Mouse (Mus musculus) midbrain, postnatal 0 days (tissue): ENCODE measurements at regions not wholly inside any gene's neighbourhood (a gene's known extent, or its start where the extent isn't known, plus 50 kb on each side); places are given as distances from the start of the nearest gene placed in this dataset.

Experiments used
- ATAC-seq: fragments of 200-750 bp; cut with Nextera tagmentation; 2 replicates; pipeline ENCODE4 v1.8.0; 2017; ENCODE audit warnings: moderate number of reproducible peaks, mild to moderate bottlenecking, moderate TSS enrichment, moderate library complexity; ENCODE audit not compliant: low FRiP score
- DNase-seq: peaks from one replicate; pipeline ENCODE4 v3.0.0-alpha.2; 2015; ENCODE audit warnings: low spot score
- H3K27ac ChIP-seq: fragments of 300-500 bp; sonication (generic); 2 replicates; pipeline ENCODE4 v1.5.1; 2014; ENCODE audit warnings: low read depth, mild to moderate bottlenecking, low read length, mixed read lengths
- H3K27me3 ChIP-seq: fragments of 300-500 bp; sonication (generic); 2 replicates; pipeline ENCODE4 v1.6.1; 2014; ENCODE audit warnings: low read length, control low read depth, mixed read lengths; ENCODE audit not compliant: insufficient read depth
- H3K36me3 ChIP-seq: fragments of 300-500 bp; sonication (generic); 2 replicates; pipeline ENCODE4 v1.6.1; 2014; ENCODE audit warnings: low read length, control low read depth, mixed read lengths; ENCODE audit not compliant: insufficient read depth
- H3K4me1 ChIP-seq: fragments of 300-500 bp; sonication (generic); 2 replicates; pipeline ENCODE4 v1.6.1; 2014; ENCODE audit warnings: mild to moderate bottlenecking, control low read depth, antibody characterized with exemption, low read length, mixed read lengths; ENCODE audit not compliant: insufficient read depth
- H3K4me2 ChIP-seq: fragments of 300-500 bp; sonication (generic); 2 replicates; pipeline ENCODE4 v1.6.1; 2014; ENCODE audit warnings: low read depth, mild to moderate bottlenecking, low read length, mixed read lengths; ENCODE audit not compliant: poor library complexity, severe bottlenecking
- H3K4me3 ChIP-seq: fragments of 300-500 bp; sonication (generic); 2 replicates; pipeline ENCODE4 v1.5.1; 2014; ENCODE audit warnings: low read depth, mild to moderate bottlenecking, low read length, moderate library complexity
- H3K9ac ChIP-seq: fragments of 300-500 bp; sonication (generic); replicated peaks from 2 replicates; pipeline ENCODE4 v1.6.1; 2014; ENCODE audit warnings: mild to moderate bottlenecking, low read length, moderate library complexity, mixed read lengths; ENCODE audit not compliant: poor library complexity, severe bottlenecking
- H3K9me3 ChIP-seq: fragments of 300-500 bp; sonication (generic); 2 replicates; pipeline ENCODE4 v1.6.1; 2016; ENCODE audit warnings: low read length, control low read depth
- CTCF ChIP-seq: IDR thresholded peaks from 2 replicates; pipeline ENCODE4 v1.5.1; 2016; ENCODE audit warnings: antibody characterized with exemption, mild to moderate bottlenecking
- WGBS: fragments of 180-500 bp; shearing (Covaris S2); extraction: QIAGEN DNeasy Blood & Tissue Kit; methylation state at CpG from one replicate; pipeline ENCODE4 v1.1.7; 2014; 5-methylcytosine and 5-hydroxymethylcytosine counted together

GRCm38 (mm10) chr11:31789967-31790366 lies 82.0 kb upstream of the Cpeb4 start:
- Histone ChIP-seq H3K4me1 (no peaks in the 10 kb centered on the region), H3K9ac (no peak overlapping the region), H3K36me3 (no peaks in the 10 kb centered on the region), H3K9me3 (no peaks in the 10 kb centered on the region), H3K27me3 (no peaks in the 10 kb centered on the region), H3K4me2 (no peak overlapping the region), H3K27ac (no peak overlapping the region), H3K4me3 (no peak overlapping the region)
- ATAC-seq, result no peak
- TF ChIP-seq CTCF, result no peak
- WGBS, result 78% methylated on average over 3 of the region's 3 CpGs
- DNase-seq, result no peak

- H3K4me2 ChIP-seq, result no peak overlapping the region
- WGBS, result 76% methylated on average over 2 of the region's 2 CpGs
- no peaks in the 10 kb centered on the region for H3K9me3 ChIP-seq
- DNase-seq, result no peak
- no peak for ATAC-seq
- no peaks in the 10 kb centered on the region for H3K36me3 ChIP-seq
- TF ChIP-seq CTCF, result no peak
- no peak overlapping the region for H3K9ac ChIP-seq
- no peak overlapping the region for H3K27ac ChIP-seq
- no peaks in the 10 kb centered on the region for H3K4me1 ChIP-seq
- H3K27me3 ChIP-seq, result no peaks in the 10 kb centered on the region
- H3K4me3 ChIP-seq, result no peak overlapping the region
Observed at GRCm38 (mm10) chr11:31791264-31791663, 80.7 kb upstream of the Cpeb4 start.

- H3K27ac ChIP-seq, result no peak overlapping the region
- no peaks in the 10 kb centered on the region for H3K9me3 ChIP-seq
- H3K4me3 ChIP-seq, result no peak overlapping the region
- H3K27me3 ChIP-seq, result no peaks in the 10 kb centered on the region
- H3K4me2 ChIP-seq, result no peak overlapping the region
- H3K4me1 ChIP-seq, result no peaks in the 10 kb centered on the region
- 84% methylated on average over 8 of the region's 8 CpGs for WGBS
- no peaks in the 10 kb centered on the region for H3K36me3 ChIP-seq
- ATAC-seq, result no peak
- TF ChIP-seq CTCF, result no peak
- H3K9ac ChIP-seq, result no peak overlapping the region
- DNase-seq, result no peak
Observed at GRCm38 (mm10) chr11:31795084-31795483, 76.9 kb upstream of the Cpeb4 start.

GRCm38 (mm10) chr11:31796245-31796644 lies 75.8 kb upstream of the Cpeb4 start:
- Histone ChIP-seq H3K4me3 (no peak overlapping the region), H3K4me2 (no peak overlapping the region), H3K4me1 (no peaks in the 10 kb centered on the region), H3K9ac (no peak overlapping the region), H3K27me3 (no peaks in the 10 kb centered on the region), H3K9me3 (no peaks in the 10 kb centered on the region), H3K27ac (no peak overlapping the region), H3K36me3 (no peaks in the 10 kb centered on the region)
- ATAC-seq, result no peak
- WGBS, result 63% methylated on average over 6 of the region's 6 CpGs
- no peak for TF ChIP-seq CTCF
- peak; percentile 29 for DNase-seq

- no peak for ATAC-seq
- no peak overlapping the region for H3K4me3 ChIP-seq
- no peak overlapping the region for H3K4me2 ChIP-seq
- H3K4me1 ChIP-seq, result 0 out of 2 replicates have a peak, but pooled peaks cover 4% of the 10 kb centered on the region
- DNase-seq, result no peak
- no peak for TF ChIP-seq CTCF
- WGBS, result 79% methylated on average over 4 of the region's 4 CpGs
- no peak overlapping the region for H3K27ac ChIP-seq
- no peak overlapping the region for H3K9ac ChIP-seq
- no peaks in the 10 kb centered on the region for H3K9me3 ChIP-seq
- no peaks in the 10 kb centered on the region for H3K27me3 ChIP-seq
- no peaks in the 10 kb centered on the region for H3K36me3 ChIP-seq
Observed at GRCm38 (mm10) chr11:31801575-31801974, 70.4 kb upstream of the Cpeb4 start.

GRCm38 (mm10) chr11:31803319-31803891 lies 68.6 kb upstream of the Cpeb4 start:
- no peaks in the 10 kb centered on the region for H3K36me3 ChIP-seq
- TF ChIP-seq CTCF, result no peak
- 0 out of 2 replicates have a peak, but pooled peaks cover 4% of the 10 kb centered on the region for H3K4me1 ChIP-seq
- ATAC-seq (no peak), DNase-seq (peak; percentile 42)
- H3K4me3 ChIP-seq, result no peak overlapping the region
- 48% methylated on average over 3 of the region's 3 CpGs for WGBS
- no peak overlapping the region for H3K4me2 ChIP-seq
- H3K9ac ChIP-seq, result no peak overlapping the region
- no peaks in the 10 kb centered on the region for H3K27me3 ChIP-seq
- no peak overlapping the region for H3K27ac ChIP-seq
- H3K9me3 ChIP-seq, result no peaks in the 10 kb centered on the region
